Mouse (Mus musculus) retina, embryonic 14.5 days (tissue): Measurements from ENCODE around the gene Nrf1.

Source experiments
- DNase-seq: peaks from one replicate; pipeline ENCODE4 v3.0.0-alpha.2; 2015; ENCODE audit warnings: low spot score

The Nrf1 gene

GRCm38 (mm10) chr6:30175225-30175917 lies 127.6 kb downstream of the Nrf1 start:
- peak; percentile 36 for DNase-seq

- DNase-seq: peak; percentile 40
Measured at GRCm38 (mm10) chr6:30175918-30176421, 128.2 kb downstream of the Nrf1 start.

GRCm38 (mm10) chr6:30176496-30176895 lies 128.7 kb downstream of the Nrf1 start:
- peak; percentile 35 for DNase-seq

GRCm38 (mm10) chr6:30177305-30177704 lies 129.5 kb downstream of the Nrf1 start:
- peak; percentile 42 for DNase-seq

- peak; percentile 33 for DNase-seq
Measured at GRCm38 (mm10) chr6:30178023-30178639, 130.3 kb downstream of the Nrf1 start.

GRCm38 (mm10) chr6:30179046-30179445 lies 131.3 kb downstream of the Nrf1 start:
- DNase-seq: no peak

GRCm38 (mm10) chr6:30180321-30180720 lies 132.5 kb downstream of the Nrf1 start:
- no peak for DNase-seq

GRCm38 (mm10) chr6:30182038-30182437 lies 134.2 kb downstream of the Nrf1 start:
- no peak for DNase-seq

GRCm38 (mm10) chr6:30183624-30184023 lies 135.8 kb downstream of the Nrf1 start:
- no peak for DNase-seq

GRCm38 (mm10) chr6:30195656-30196055 lies 147.9 kb downstream of the Nrf1 start:
- DNase-seq: no peak

- no peak for DNase-seq
Measured at GRCm38 (mm10) chr6:30196143-30196542, 148.4 kb downstream of the Nrf1 start.
